Mouse (Mus musculus): ENCODE measurements around the gene Slc26a8.
"Not testable (repeated sequence)": the region's sequence is repeated elsewhere in the genome, so short reads cannot be mapped to it uniquely, and the experiment has no call there.

Slc26a8 gene

DNA sequence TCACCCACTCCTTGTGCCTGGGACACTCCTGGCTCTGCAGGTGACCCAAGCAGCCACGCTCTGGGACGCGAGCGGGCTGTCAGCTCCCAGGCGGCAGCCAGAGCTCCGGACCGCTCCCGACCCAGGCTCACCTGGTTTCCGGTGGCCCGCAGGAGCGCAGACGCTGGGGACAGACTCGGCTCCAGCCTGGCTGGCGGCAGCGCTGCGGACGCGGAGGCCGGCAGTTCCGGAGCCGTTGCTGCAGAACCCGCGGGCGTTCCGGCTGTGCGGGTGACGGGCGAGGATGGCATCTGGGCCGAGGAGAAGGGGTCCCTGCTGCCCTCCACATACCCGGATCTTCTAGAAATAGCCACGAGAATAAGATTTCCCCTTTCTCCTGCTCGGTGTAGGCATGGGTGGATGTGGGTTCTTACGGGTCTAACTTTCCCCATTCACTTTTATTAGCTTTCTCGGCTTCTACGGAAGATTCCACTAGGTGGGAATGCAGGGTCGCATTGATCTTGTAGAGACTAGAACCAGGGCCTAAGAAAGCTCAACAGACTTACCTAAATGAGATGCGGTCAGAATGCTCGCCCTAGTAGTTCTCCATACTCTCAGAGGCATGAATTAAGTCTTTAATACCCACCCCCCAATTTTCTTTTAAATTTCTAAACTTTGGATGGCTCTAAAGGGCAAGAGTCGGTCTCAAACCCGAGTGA, at the start of gene Slc26a8:
Slc26a8 (minus strand) TSS at position 648 of the 698 bp plus-strand sequence.
- DNase-seq, result peak; percentile 53

DNA sequence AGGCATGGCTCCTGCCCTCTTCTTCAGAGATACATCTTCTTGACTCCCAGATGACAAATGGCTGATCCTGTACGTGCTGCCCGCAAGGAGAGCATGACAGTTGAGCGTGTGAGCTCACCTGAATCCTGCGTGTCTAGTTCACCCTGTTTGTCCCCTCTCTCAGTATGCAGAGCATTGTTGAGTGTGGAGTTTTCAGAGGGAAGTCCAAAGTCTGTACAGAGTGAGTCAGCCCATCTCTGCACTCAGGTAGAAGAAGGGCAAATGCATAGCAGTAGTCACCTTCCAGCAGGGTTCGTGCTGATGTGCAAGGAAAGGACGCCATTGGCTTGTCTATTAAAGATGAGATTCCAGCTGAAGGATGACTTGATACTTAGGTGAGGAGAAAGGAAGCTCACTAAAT, 49.2 kb upstream of the Slc26a8 start:
- no peak for DNase-seq

DNA sequence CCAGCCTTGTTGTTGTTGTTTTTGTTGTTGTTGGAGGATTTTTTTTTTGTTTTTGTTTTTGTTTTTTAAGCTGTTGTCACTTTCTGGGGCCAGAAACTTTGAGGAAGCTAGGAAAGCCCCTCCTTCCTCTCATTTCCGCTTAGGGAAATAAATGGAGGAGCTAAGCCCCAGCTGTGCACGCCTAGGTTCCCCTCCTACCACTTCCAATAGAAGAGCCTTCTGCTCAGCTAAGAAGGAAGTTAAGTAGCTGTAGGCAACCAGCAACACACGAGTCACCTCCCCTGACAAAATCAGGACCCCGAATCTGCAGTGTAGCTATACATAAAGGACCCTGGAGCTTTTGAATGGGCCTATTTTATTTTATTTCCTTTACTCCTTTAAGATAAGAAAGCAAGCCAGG, 47.9 kb upstream of the Slc26a8 start:
- no peak for DNase-seq

DNA sequence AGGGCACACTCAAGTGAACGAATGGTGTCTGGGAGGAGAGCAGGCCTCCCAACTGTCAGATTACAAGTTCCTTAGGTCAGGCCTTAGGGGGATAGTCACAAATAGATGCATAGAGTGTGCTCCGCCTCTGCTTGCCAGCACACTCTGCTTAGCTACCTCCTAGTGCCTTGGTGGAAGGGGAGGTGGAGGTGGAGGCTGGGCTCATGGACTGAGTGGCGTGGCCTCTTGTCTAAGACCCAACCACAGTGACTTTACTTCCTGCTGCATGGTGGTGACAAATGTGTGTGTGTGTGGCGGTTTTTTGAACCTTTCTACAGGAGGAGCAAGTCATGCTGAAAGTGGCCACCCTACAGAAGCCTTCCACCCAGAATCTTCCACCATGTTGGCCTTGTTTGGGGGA, 46.5 kb upstream of the Slc26a8 start:
- no peak for DNase-seq

DNA sequence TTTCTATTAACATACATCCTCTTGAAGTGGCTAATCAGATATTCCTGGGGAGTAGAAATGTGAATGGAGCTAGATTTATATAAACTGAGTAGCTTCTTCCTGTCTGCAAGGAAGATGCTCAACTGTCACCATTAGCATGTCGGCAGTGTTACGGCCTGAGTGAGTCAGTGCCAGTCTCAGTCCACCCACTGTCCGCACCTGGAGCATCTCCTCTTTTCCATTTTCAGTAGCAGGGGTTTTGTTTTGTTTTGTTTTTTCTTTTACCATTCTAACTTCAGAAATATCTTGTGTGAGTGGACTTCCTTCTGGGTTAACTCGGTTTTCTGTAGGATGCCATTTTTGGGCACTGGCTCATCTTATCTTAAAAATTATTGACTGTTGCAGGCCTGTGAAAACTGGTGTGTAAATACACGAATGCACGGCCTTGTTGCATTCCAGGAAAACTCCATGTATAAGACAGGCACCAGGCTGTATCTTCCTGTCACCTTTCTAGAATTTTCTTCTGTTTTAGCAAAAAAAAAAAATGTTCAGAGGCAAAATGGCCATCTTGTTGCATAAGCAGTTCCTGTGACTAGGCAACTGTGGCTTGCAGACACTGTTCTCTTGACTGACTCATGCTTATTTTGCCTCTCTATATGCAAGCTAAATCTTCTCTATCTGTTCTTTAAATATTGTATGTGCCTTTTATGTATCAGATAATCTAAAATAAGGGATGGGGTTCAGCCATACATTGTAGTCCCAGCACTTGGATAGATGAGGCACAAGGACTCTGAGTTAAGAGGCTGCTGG, 45.5 kb upstream of the Slc26a8 start:
- no peak for DNase-seq

DNA sequence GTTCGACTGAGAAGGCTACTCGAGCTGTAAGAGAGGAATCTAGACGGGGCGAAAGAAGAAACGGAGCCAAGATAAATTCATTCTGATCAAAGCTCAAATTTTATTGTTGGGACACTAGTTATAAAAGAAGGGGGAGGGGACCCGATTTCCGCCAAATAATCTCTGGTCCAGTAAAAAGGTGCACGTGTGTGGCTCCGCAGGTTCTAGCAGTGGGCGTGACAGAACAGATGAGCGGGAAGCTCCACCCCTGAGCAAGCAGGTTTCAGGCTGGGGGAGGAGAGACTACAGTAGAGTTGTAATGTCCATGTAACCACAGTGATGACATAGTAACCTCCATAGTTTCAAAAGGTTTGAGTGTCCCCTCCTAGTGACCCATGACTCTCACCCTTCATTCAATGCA, 37.5 kb upstream of the Slc26a8 start:
- not testable (repeated sequence) for DNase-seq

DNA sequence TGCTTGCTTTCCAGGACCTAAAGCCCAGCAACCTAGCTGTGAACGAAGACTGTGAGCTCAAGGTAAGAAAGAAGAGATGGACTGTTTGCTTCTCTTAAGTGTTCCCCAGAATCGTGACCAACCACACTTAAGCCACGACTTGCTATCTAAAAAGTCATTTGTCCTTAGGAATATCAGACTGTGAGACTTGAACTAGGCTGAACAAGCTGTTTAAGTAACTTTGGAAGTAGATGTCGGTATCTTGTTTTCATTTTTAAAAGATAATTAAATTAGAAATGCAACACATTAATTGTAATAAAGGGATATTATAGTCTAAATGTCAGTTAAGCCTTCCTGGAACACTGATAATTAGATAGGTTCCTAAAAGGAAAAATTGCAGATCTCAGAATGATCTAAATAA, 35.8 kb upstream of the Slc26a8 start, which contains the start of gene AC170998.1:
AC170998.1 (plus strand) TSS at position 301 of the 400 bp plus-strand sequence.
- DNase-seq, result no peak

DNA sequence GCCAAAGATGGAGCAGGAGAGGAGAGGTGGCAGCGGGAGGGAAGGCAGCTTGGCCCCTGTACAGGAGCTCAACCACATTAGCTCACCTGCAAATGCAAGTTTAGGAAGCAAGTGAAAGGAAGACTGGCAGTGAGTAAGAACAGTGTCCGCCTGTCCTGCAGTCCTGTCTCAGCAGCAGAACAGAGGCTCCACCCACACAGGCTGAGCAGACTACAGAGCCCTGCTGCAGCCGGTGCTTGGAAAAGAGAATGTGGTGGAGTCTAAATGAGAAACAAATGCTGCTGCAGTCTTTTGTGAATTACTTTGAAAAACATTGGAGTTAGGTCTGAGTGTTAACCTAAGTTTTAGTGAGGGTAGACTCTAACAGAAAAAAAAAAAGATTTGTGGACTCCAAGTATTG, 27.5 kb upstream of the Slc26a8 start:
- DNase-seq, result no peak

DNA sequence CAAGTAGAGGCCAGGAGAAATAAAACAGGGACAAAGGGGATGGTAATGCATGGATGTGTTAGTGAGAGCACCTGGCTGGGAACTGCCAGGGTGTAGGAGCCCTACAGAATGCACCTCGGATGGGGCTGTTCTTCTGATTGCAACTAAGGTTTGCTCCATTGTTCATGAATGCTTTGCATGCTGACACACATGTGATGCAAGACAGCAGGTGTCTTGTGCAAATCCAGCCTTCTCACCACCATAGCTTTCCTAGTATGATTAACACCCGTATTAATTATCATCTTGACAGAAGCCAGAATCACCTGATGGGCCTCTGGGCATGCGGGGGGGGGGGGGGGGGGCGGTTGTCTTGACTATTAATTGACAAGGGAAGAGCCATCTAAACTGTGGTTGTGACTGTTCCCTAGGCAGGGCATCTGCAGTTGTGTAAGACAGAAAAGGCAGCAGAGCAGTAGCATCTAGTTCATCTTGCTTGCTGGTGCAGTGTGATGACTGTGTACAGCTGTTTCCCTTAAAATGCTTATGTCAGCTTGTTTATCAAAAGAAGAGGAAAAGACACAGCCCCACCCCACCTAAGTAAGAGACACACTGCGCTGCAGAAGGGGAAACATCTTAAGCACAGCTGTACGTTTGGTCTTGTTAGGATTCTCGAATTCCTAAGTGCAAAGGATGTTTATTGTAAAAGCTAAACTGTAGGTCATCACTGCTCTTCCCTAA, 26.0 kb upstream of the Slc26a8 start:
- DNase-seq, result no peak

DNA sequence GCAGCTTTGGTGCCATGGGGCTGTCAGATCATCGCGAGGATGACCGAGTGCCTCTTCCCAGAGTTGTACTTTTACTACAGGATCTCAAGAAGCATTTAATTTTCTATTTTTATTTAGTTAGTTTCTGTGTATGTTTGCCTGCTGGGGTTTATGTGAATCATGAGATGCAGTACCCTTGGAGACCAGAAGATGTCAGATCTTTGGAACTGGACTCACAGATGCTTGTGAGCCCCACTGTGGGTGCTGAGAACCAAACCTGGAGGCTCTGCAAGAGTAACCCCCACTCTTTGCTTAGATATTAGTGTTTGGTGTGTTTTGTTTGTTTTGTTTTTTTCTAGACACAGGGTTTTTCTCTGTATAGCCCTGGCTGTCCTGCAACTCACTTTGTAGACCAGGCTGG, 24.0 kb upstream of the Slc26a8 start:
- no peak for DNase-seq

DNA sequence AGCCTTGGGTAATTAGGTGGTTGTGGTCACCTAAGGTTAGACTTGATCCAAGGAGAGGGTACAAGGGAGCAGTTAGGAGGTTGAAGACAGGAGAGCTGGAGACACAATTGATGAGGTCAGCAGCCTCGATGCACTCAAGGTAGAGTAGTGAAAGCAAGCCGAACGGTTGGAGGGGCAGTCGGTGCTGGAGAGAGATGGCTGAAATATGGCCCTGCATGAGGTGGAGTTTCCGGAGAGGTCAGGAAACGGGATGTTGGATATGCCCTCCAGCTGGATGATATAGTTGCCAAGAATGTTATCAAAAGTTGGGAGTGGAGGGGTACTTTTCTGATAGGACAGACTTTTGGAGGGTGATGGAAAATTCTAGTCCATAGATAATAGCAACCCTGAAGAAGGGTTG, 22.3 kb upstream of the Slc26a8 start:
- peak; percentile 37 for DNase-seq

DNA sequence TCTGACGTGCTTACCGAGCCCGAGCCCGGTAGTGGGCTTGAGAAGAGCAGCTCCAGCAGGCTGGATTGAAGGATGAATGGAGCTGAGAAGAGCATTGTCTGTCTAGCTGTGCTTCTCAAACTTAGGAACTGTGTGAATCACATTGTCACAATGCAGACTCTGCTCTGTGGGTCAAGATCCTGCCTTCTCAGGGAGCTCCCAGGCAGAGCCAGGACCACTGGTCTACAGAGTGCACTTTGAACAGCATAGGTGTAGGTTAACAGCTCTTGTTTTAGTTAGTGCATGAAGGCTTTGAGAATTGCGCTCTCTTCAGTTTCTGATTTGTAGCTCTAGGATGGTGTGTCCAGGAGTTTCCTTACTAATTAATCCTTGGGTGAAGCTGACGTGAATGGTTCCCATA, 21.2 kb upstream of the Slc26a8 start:
- DNase-seq, result peak; percentile 51

DNA sequence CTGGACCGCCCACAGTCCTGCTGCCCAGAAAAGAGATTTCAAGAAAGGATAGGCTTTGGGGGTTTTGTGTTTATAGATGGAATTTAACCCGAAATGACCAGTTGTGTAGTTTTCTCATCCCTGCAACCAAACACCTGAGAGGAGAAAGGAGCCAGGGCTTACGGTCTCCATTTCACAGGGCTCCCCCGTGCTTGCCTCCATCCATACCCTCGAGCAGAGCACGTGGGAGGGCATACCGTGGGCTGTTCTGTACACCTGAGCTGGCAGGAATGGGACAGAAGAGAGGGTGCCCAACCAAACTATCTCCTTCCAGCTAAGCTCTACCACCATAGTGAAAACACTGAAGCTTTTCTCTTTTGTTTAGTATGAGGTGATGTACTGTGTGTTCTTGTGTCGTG, 20.3 kb upstream of the Slc26a8 start:
- no peak for DNase-seq

DNA sequence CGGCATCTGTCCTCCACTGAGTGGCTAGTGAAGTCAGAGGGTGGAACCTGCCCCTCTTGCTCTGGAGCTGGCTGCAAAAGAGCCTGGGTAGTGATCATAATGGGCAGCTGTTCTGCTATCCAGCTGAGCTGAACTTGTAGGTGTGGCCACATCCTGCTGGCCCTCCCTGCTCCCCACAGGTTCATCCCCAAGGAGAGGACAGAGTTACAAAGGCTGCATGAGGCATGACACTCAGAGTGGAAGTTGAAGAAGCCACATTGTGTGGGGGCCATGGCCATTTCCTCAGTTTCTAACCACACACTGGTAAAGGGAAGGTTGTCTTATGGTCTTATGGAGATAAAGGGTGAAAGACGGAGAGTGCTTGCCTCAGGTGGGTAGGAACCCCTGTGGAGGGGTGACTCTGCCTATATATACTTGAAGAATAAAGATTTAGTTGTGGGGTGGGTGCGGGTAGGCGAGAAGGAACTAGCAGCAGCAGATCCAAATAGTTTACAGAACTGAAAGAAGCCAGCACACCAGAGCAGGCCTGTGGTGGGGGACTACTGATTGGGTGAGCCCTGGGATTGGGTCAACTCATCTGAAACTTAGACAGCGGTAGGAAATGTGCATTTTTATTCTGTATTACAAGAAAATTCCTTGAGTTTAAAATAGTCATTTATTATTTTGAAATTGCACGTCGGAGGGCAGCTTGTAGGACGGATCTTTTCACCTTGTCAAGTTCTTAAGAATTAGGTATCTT, 19.7 kb upstream of the Slc26a8 start:
- no peak for DNase-seq

DNA sequence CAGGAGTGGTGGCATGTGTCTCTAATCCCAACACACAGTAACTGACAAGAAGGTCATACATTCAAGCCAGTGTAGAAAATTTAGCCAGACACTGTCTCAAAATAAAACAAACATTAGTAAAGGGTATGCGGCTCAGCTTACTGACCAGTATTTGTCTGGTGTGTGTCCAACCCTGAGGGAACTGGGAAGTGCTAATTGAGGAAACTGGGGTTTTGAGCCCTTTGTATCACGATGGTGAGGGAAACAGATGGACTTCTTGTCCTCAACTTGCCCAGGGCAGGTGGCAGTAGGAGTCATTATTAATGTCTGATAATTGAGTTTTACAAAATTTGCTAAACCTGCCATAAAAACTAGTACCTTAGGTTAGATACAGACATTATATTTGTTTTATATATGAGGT, 19.0 kb upstream of the Slc26a8 start:
- no peak for DNase-seq

DNA sequence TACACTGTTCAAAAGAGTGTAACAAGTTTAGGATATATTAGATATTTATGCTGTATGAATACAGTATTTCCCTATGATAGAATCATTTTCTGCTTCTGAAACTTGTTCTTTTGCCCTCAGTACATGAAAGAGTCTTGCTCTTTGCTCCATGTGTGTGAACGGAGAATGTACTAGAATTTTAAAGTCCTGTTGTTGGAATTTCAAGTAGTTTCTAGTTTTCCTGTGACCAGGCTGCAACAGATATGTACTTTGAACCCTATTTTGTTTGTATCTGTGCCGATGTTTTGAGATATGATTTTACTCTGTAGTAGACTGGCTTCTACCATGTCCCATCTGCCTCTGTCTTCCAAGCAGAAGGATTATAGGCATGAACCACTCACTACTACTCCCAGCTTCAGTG, 17.8 kb upstream of the Slc26a8 start:
- no peak for DNase-seq

DNA sequence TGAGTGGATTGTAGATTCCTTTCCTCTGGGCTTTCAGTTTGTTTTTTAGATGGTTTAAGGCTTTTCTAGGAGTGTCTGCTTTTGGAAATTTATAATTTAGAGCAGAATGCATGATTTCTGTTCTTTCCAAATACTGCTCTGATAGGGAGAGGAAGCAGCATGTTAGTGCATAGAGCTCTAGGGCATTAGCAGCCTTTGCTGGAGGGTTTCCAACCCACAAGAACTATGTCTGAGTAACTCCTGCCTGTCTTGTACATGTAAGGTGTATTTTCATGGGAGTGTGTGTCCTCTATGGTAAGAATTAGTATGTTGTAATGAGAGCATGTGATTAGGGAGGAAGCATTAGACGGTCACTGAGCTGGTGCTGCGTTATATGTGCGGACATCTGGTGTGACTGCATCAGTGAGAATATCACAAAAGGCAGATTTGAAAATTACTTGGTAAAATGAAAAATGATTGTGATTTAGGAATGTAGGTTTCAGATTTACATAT, 17.1 kb upstream of the Slc26a8 start:
- DNase-seq, result no peak

DNA sequence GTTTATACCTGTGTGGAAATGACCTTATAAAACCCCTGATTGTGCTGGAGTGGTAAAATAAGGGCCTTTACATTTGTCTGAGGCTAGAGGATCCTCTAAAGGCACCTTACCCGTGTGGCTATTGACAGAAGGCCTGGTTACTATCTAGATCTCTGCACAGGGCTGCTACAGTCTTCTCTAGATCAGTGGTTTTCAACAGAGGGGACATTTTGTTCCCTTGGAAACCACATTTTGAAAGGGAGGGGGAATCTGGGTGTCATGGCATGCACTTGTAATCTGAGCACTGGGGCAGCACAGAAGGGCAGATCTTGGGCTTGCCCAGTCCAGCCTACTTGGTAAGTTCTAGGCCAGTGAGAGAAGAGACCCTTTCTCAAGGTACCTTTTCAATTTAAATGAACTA, 16.7 kb upstream of the Slc26a8 start:
- DNase-seq, result no peak

DNA sequence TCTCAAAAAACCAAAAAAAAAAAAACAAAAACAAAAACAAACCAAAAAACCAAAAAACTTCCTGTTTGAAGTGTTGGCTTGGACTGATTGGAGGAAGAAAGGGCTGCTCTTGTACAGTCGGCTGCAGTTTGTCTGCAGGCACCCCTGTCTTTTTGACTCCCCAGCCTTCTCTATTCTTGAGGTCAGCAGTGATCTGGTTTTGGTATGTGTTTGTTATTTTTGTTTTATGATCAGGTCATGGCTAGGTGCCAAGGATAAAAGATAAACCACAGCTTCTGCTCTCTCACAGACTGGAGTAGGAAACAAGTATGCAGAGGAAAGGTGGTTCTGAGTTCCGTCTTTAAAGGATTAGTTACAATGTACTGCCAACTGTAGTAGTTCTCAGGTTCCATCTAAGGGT, 12.6 kb upstream of the Slc26a8 start:
- DNase-seq, result peak; percentile 43

DNA sequence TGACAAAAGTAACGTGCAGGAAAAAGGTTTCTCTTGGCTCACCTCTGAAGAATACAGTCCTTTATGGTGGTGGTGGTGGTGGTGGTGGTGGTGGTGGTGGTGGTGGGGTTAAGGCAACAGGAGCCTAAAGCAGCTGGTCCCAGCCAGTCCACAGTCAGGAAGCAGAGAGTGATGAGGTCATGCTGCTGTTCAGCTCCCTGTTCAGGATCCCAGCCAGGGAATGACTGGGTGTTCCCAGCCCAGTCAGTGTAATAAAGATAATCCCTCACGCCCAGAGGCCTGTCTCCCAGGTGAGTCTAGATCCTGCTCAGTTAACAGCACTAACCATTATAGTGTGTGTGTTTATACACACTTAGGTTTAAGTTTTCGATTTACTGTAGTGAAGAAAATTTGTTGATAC, 11.7 kb upstream of the Slc26a8 start:
- no peak for DNase-seq

DNA sequence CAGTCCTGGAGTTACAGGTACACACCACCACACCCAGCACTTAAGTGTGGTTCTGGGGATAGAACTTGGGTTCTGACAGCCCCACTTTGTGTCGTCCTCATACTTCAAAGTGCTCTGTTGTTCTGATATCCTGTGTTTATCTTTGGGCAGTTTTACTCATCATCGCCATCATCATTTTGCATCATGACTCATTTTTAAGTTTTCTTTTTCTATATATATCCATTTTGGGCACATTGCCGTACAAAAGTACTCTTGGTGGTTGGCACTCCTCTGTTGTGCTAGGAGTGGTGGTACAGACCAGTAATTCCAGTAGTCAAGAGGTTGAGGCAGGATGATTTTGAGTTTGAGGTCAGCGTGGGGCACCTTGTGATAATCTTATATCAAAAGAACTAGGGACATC, 11.1 kb upstream of the Slc26a8 start:
- no peak for DNase-seq

DNA sequence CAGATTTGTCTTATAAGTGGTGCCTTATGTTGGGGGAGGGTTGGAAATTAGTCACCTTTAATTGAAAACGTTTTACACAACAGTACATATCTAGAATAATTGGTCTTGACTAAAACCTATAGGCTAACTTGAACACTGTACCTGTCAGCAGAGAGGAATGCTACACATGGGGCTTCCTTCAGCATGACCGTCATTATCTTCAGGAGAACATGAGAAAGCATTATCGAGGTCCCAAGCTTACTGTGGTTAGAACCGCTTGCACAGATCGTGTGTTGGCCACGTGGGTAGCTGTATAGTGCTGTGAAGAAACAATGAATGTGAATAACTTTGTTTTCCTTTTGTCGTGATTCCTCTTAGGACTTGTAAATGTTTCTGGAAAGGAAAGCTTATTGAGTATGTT, 9.8 kb upstream of the Slc26a8 start:
- no peak for DNase-seq

DNA sequence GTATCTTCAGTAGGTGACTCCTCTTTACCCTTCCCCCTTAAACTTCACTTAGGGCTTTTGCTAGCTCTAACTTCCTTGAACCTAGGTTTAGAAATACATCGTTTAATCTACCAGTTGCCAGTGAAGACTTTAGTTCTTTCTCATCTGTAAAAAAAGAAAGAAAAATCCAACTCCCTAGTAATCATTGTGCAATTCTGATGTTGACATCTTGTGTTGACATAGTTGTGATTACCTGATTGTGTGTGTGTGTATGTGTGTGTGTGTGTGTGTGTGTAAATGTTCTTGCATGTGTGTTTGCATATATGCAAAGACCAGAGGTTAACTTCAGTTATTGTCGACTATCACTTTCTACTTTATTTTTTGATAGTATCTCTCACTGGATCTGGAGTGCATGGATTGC, 8.6 kb upstream of the Slc26a8 start:
- DNase-seq, result no peak
